Mouse (Mus musculus): ENCODE measurements around the gene Hpgd. TPM values are rescaled to one million over a fixed set of nuclear protein-coding genes. Genes with fewer than 3 reads are reported as not detected.

Hpgd gene
- polyA plus RNA-seq, 1 experiment: 5.5 TPM

DNA sequence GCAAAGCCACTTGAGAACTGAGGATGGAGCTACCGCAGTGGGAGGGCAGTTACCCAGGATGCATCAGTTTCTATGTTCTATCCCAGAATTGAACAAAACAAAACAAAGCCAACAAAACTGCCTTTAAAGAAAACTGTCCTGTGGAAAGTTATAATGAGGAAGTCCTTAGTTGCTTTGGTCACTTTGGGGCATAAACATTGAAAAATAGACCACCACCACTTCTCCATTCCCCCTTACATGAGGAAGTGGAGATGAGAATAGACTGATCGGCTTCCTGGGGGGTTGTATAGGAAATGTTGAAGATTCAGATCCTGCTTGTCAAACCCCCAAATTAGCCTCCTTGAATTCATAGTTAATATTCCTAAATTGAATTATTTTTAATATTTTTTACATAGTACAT, 19.2 kb downstream of the Hpgd start:
- Histone ChIP-seq H3K4me3 (ENCODE audit: insufficient read depth, low read length) (no peak overlapping the region), H3K4me1 (ENCODE audit: control insufficient read depth, insufficient read depth, low read length) (no peaks in the 10 kb centered on the region), H3K27ac (ENCODE audit: insufficient read depth, low read length) (no peak overlapping the region)
- TF ChIP-seq CTCF (IDR thresholded peaks at IDR 0.05; ENCODE audit: borderline replicate concordance, insufficient read depth, low read length) (no peak), POLR2A (IDR thresholded peaks at IDR 0.05; ENCODE audit: low read depth, low read length) (no peak)

DNA sequence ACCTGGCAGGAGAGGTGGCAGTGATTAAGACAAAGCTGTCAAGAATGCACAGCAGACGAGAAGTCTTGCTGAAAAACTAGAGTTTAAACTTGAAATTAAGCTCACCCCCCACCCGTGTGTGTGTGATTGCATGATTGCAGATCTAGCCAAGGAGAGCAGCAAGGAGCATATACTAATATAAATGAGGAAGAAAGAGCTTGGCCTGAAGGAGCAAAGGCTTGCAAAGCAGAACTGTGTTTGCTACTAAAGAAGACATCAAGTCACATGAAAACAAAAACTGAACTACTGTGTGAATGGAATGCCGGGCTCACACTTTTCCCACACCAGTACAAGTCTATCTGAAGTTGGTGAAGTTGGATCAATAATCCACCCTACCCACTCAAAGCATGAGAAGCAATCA, 20.8 kb downstream of the Hpgd start:
- TF ChIP-seq POLR2A (IDR thresholded peaks at IDR 0.05; ENCODE audit: low read depth, low read length): no peak
- TF ChIP-seq CTCF (IDR thresholded peaks at IDR 0.05; ENCODE audit: borderline replicate concordance, insufficient read depth, low read length): no peak
- no peak overlapping the region for H3K4me3 ChIP-seq (ENCODE audit: insufficient read depth, low read length)

DNA sequence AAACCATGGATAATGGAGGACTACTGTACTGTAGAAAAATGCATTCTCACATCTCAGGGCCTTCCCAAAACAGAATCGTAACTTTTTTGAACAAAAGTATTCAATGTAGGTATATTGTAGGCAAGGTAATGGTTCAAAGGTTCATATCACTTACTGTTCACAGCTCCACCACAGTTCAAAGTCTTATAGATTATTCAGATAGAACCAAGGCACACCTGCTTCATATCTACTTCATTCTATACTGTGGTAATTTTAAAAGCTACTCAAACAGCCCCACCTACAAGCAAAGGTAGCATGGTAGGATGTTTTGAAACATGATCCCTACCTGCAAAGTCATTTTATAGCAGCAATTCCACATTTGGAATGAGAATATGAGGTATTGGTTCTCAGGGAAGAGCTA, 28.9 kb downstream of the Hpgd start:
- Histone ChIP-seq H3K4me3 (ENCODE audit: insufficient read depth, low read length) (no peak overlapping the region), H3K27ac (ENCODE audit: insufficient read depth, low read length) (no peak overlapping the region), H3K4me1 (ENCODE audit: control insufficient read depth, insufficient read depth, low read length) (no peaks in the 10 kb centered on the region)
- no peak for TF ChIP-seq POLR2A (IDR thresholded peaks at IDR 0.05; ENCODE audit: low read depth, low read length)
- TF ChIP-seq CTCF (IDR thresholded peaks at IDR 0.05; ENCODE audit: borderline replicate concordance, insufficient read depth, low read length): no peak

More for the DNA sequence above, 20.8 kb downstream of the Hpgd start:
- H3K27ac ChIP-seq (ENCODE audit: insufficient read depth, low read length): no peak overlapping the region
- no peaks in the 10 kb centered on the region for H3K4me1 ChIP-seq (ENCODE audit: control insufficient read depth, insufficient read depth, low read length)

DNA sequence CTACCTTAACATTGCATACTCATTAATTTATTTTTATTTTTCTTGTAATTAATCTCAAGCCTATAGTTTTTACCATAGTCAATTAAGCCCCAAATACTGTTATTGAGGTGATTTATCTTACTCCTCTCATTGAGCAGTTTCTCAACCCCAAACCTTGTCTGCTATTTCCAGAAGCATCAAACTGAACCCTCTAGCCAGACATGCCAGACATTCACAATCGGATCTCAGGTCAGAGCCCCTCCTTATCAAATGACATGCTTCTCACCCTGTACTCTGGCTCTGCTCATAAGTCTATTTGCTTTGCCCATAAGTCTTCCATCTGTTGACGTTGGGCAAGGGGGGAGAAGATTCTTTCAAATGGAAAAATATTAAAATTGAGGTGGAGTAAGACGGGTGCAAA, 33.3 kb downstream of the Hpgd start:
- Histone ChIP-seq H3K4me3 (ENCODE audit: insufficient read depth, low read length) (no peak overlapping the region), H3K4me1 (ENCODE audit: control insufficient read depth, insufficient read depth, low read length) (no peaks in the 10 kb centered on the region), H3K27ac (ENCODE audit: insufficient read depth, low read length) (no peak overlapping the region)
- no peak for TF ChIP-seq CTCF (IDR thresholded peaks at IDR 0.05; ENCODE audit: borderline replicate concordance, insufficient read depth, low read length)
- TF ChIP-seq POLR2A (IDR thresholded peaks at IDR 0.05; ENCODE audit: low read depth, low read length): no peak

DNA sequence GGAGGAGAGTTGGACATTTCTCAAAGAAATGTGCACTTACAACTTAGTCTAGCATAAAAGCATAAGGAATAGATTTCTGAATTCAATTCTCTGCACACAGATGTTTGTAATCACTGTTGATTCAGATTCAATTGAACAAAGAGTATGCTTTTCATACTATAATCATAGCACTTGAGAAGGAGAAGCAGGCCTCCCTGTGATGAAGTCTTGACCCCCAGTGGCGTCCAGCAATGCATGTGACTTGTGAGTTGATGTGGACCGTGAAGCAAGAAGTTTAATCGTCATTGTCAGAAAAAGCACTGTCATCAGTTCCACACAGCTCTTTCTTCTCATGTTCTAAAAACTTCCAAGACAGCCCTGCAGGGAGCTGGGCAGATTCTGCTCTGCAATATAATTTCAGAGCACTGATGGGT, 33.8 kb downstream of the Hpgd start:
- Histone ChIP-seq H3K4me1 (ENCODE audit: control insufficient read depth, insufficient read depth, low read length) (no peaks in the 10 kb centered on the region), H3K27ac (ENCODE audit: insufficient read depth, low read length) (no peak overlapping the region), H3K4me3 (ENCODE audit: insufficient read depth, low read length) (no peak overlapping the region)
- TF ChIP-seq CTCF (IDR thresholded peaks at IDR 0.05; ENCODE audit: borderline replicate concordance, insufficient read depth, low read length) (no peak), POLR2A (IDR thresholded peaks at IDR 0.05; ENCODE audit: low read depth, low read length) (no peak)

DNA sequence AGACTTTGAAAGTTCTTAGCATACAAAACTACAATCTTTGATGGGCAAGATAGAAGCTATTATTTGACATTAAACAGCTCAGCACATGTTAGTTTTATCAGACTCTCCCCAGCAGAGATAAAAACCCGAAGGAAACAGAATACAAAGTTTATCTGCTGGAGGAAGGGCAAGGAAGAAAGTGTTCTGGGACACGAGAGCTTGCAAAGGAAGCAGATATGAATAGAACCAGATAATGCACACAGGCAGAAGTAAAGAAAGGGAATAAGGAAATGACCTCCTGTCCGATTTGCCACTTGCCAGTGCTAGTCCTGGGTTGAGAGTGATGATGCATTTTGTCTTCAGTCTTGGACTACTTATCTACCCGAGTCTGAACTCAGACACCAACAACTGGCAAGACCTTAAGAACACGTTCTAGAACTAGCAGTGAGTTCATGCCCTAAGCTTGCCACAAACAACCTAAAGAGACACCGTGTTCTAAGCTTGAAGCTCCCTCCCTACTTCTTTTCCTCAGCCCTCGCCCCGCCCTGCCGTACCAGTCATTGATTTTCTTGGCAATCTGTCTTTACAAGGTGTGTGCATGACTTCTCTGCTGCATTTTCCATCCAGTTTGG, 41.1 kb downstream of the Hpgd start:
- TF ChIP-seq POLR2A (IDR thresholded peaks at IDR 0.05; ENCODE audit: low read depth, low read length) (no peak), CTCF (IDR thresholded peaks at IDR 0.05; ENCODE audit: borderline replicate concordance, insufficient read depth, low read length) (no peak)

DNA sequence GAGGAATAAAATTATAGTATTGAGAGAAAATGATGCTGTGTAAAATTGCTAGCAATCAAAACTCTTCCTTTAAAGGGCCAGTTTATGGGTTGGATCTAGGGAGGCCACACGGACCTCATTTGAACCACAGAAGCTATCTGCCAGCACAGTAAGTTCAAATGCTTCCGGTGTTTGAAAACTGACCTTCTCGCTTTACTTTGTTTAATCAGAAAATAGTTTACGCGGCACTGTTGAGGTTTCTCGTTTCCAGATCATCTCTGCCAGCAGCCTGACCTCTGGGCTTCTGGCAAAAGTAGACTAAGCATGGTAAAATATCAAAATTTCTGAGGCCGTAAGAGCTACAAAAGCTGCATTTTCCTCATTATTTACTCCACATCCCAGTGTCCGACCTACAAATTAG, 42.4 kb downstream of the Hpgd start:
- TF ChIP-seq POLR2A (IDR thresholded peaks at IDR 0.05; ENCODE audit: low read depth, low read length) (no peak), CTCF (IDR thresholded peaks at IDR 0.05; ENCODE audit: borderline replicate concordance, insufficient read depth, low read length) (no peak)
- Histone ChIP-seq H3K4me3 (ENCODE audit: insufficient read depth, low read length) (no peak overlapping the region), H3K27ac (ENCODE audit: insufficient read depth, low read length) (no peak overlapping the region), H3K4me1 (ENCODE audit: control insufficient read depth, insufficient read depth, low read length) (peaks cover 2% of the 10 kb centered on the region; the same call in 1 of the 2 replicates)

More for the DNA sequence above, 41.1 kb downstream of the Hpgd start:
- Histone ChIP-seq H3K4me1 (ENCODE audit: control insufficient read depth, insufficient read depth, low read length) (peaks cover 2% of the 10 kb centered on the region; the same call in 1 of the 2 replicates), H3K27ac (ENCODE audit: insufficient read depth, low read length) (no peak overlapping the region), H3K4me3 (ENCODE audit: insufficient read depth, low read length) (no peak overlapping the region)

DNA sequence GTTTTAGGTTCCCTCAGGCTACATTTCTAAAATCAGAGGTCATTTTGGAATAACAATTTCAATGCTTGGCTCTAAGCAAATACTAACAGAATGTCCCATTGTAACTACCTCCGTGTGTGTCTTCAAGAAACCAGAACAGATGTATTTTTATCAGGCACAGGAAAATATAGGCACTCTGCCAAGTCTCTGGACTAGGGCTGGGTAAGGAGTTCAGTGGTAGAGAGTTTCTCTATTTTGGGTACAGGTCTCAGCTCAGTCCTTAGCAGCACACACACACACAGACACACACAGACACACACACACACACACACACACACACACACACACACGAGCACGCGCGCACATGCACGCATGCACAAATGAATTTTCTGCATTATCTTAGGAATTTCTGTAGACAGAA, 49.1 kb downstream of the Hpgd start:
- no peak for TF ChIP-seq POLR2A (IDR thresholded peaks at IDR 0.05; ENCODE audit: low read depth, low read length)
- no peak for TF ChIP-seq CTCF (IDR thresholded peaks at IDR 0.05; ENCODE audit: borderline replicate concordance, insufficient read depth, low read length)

DNA sequence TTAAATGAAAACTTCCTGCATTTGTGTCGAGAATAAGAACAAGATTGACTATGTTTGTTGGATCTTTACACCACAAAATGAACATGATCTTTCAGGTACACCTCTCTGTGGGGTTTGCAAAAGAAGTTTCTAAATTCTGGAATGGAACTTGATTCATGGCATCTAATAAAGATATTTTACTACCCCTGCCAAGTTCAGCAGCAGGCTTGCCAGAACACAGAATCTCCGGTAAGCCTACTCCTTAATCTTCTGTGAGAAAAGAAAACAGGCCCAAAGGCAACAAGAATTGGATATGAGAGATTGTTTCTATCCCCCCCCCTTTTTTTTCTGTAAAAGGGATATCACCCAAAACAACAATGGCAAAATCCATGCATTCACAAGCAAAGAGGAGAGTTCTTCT, 49.6 kb downstream of the Hpgd start:
- Histone ChIP-seq H3K27ac (ENCODE audit: insufficient read depth, low read length) (no peak overlapping the region), H3K4me3 (ENCODE audit: insufficient read depth, low read length) (no peak overlapping the region), H3K4me1 (ENCODE audit: control insufficient read depth, insufficient read depth, low read length) (peaks cover 2% of the 10 kb centered on the region)
- TF ChIP-seq CTCF (IDR thresholded peaks at IDR 0.05; ENCODE audit: borderline replicate concordance, insufficient read depth, low read length): no peak
- TF ChIP-seq POLR2A (IDR thresholded peaks at IDR 0.05; ENCODE audit: low read depth, low read length): no peak

More for the DNA sequence above, 49.1 kb downstream of the Hpgd start:
- no peak overlapping the region for H3K4me3 ChIP-seq (ENCODE audit: insufficient read depth, low read length)
- H3K4me1 ChIP-seq (ENCODE audit: control insufficient read depth, insufficient read depth, low read length): peaks cover 2% of the 10 kb centered on the region
- H3K27ac ChIP-seq (ENCODE audit: insufficient read depth, low read length): no peak overlapping the region

DNA sequence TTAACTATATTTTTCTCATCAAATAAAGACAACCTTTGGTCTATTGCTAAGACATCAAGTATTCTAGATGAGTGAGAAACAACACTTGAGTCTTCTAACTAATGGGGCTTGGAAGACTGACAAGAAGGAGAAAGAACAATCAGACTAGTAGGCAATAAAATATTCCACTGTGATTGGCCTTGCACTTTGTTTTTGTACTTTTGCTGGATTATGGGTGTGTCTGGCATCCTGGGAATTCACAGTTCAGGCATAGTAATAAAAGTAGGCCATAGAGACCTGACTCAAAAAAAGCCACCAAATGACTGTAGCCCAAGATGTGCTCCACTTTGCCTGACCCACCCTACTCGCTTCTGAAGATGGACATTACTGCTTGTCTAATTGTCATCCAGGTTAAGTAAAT, 50.0 kb downstream of the Hpgd start:
- TF ChIP-seq POLR2A (IDR thresholded peaks at IDR 0.05; ENCODE audit: low read depth, low read length): no peak
- no peak for TF ChIP-seq CTCF (IDR thresholded peaks at IDR 0.05; ENCODE audit: borderline replicate concordance, insufficient read depth, low read length)

More for the DNA sequence above, 50.0 kb downstream of the Hpgd start:
- peaks cover 2% of the 10 kb centered on the region for H3K4me1 ChIP-seq (ENCODE audit: control insufficient read depth, insufficient read depth, low read length)
- no peak overlapping the region for H3K4me3 ChIP-seq (ENCODE audit: insufficient read depth, low read length)
- H3K27ac ChIP-seq (ENCODE audit: insufficient read depth, low read length): no peak overlapping the region

Data from embryonic fibroblast, embryonic 13.5 days (primary cell).